Mouse (Mus musculus) olfactory bulb, adult 2 months (tissue): ENCODE measurements at regions not wholly inside any gene's neighbourhood (a gene's known extent, or its start where the extent isn't known, plus 50 kb on each side); places are given as distances from the start of the nearest gene placed in this dataset.

Experiments used
- CTCF ChIP-seq: fragments of 200-500 bp; IDR thresholded peaks from 2 replicates; pipeline ENCODE4 v1.5.1; 2012; ENCODE audit warnings: low read depth, mild to moderate bottlenecking, low read length, moderate library complexity; ENCODE audit not compliant: insufficient read depth
- POLR2A ChIP-seq: fragments of 200-500 bp; IDR thresholded peaks from 2 replicates; pipeline ENCODE4 v1.6.1; 2012; ENCODE audit warnings: mild to moderate bottlenecking, low read depth, low read length, moderate library complexity; ENCODE audit not compliant: insufficient read depth

- TF ChIP-seq CTCF (no peak), POLR2A (no peak)
Observed at GRCm38 (mm10) chr5:4593638-4594381, 164.0 kb downstream of the Fzd1 start.
